In genomic region chr4:109073296-109073695, GRCm38 (mm10) we compare ENCODE assay signal across 22 mouse cellular contexts.
DNase-seq lines count a peak whose midpoint lies in the region; TF ChIP-seq lines count a peak whose summit lies in the region.
"Had no signal": no experiment of that assay in that cellular context is flagged by ENCODE, and none has a peak within 500 bp of the region (broad histone marks: within the 10 kb centered on the region; RNA-seq: fewer than 3 reads in every experiment).

No protein-coding gene starts in this region.

- DNase-seq in gastrocnemius, adult 2 months = no peak
- no peak for DNase-seq in gastrocnemius, adult 8-10 months (ENCODE audit: low spot score in 2 of 2)
- DNase-seq in ES-CJ7 (ENCODE audit: low read depth, low spot score) (peak; percentile 63), ZHBTc4 (ENCODE audit: low read depth, low spot score) (peak; percentile 65)
- DNase-seq in kidney, adult 18-20 months = no peak
- DNase-seq in heart, adult 9 months (ENCODE audit: low spot score in 2 of 2) = no peak
- DNase-seq: adrenal gland, postnatal 10 days; adrenal gland, postnatal 36 days; cerebellum, adult 18-20 months; cerebellum, adult 9-10 months; cerebellum, postnatal 14 days; gastrocnemius, postnatal 10 days; gastrocnemius, postnatal 36 days; heart, postnatal 14 days; heart, postnatal 4 days; kidney, adult 2 months had no signal

- TF ChIP-seq CTCF in gastrocnemius, adult 2 months (IDR thresholded peaks at IDR 0.05) = no peak

- peak overlapping the region; percentile 13; the same call in 1 of the 2 replicates for H3K27ac ChIP-seq in gastrocnemius, adult 2 months
- H3K27ac ChIP-seq: forebrain, embryonic 10.5 days; forebrain, embryonic 13.5 days; heart, embryonic 10.5 days; heart, embryonic 13.5 days; hindbrain, embryonic 14.5 days; hindbrain, postnatal 0 days had no signal

- no peak overlapping the region for H3K4me3 ChIP-seq in gastrocnemius, adult 2 months
- H3K4me3 ChIP-seq: forebrain, embryonic 10.5 days; forebrain, embryonic 13.5 days; heart, embryonic 10.5 days; heart, embryonic 13.5 days had no signal

- intact Hi-C loops in gastrocnemius, adult 2 months (cut with DNase I) = no loop called here

Comparison
In these comparisons a context has a peak if more than half of its experiments do, and no peak if none do; other contexts are left out.
1. DNase-seq: peak in ES-CJ7 (single experiment) and ZHBTc4 (single experiment); none in gastrocnemius, adult 2 months (single experiment), gastrocnemius, adult 8-10 months (0 of 2), kidney, adult 18-20 months (single experiment) and heart, adult 9 months (0 of 2).